ENCODE assay signal across 20 mouse cellular contexts in the genomic region with DNA sequence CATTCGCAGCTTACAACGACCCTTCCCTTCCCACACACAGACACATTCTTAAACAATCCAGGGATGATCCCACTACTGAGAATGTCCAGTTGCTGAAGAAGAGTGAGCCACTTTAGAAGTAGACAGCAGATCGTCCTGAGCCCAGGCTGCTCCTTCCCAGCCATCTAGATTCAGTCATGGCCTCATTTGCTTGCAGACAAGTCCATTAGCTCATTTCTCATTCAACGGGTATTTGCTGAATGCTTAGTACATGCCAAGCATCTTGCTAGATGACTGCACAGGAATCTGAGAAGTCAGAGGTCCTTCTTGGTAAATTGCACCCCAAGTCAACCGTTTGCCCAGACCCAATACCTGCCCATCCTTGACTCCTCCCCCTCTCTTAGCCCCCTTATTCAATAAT. TPM values are rescaled to one million over a fixed set of nuclear protein-coding genes. Genes with fewer than 3 reads are reported as not detected.
A peak's percentile ranks its signal among the peaks of the same experiment; 100 is the strongest.
DNase-seq lines count a peak whose midpoint lies in the region; ATAC-seq lines count a peak whose summit lies in the region.
"Had no signal": no experiment of that assay in that cellular context is flagged by ENCODE, and none has a peak within 500 bp of the region (broad histone marks: within the 10 kb centered on the region; RNA-seq: fewer than 3 reads in every experiment).

No protein-coding gene starts in this region.

- peak overlapping the region; percentile 77; the same call in 1 of the 2 replicates for H3K9ac ChIP-seq in heart, embryonic 13.5 days
- H3K9ac ChIP-seq in kidney, embryonic 14.5 days (ENCODE audit: low read depth, low read length), result no peak overlapping the region
- H3K9ac ChIP-seq: embryonic facial prominence, embryonic 15.5 days; hindbrain, embryonic 14.5 days; limb, embryonic 13.5 days; liver, embryonic 12.5 days; midbrain, embryonic 12.5 days had no signal

- no peaks in the 10 kb centered on the region for H3K27me3 ChIP-seq in heart, embryonic 13.5 days (replicated peaks)
- no peaks in the 10 kb centered on the region for H3K27me3 ChIP-seq in kidney, embryonic 14.5 days (ENCODE audit: control insufficient read depth, insufficient read depth, low read length)
- H3K27me3 ChIP-seq in embryonic facial prominence, embryonic 10.5 days (replicated peaks; ENCODE audit: low read depth, poor library complexity, severe bottlenecking), result no peaks in the 10 kb centered on the region
- H3K27me3 ChIP-seq: embryonic facial prominence, embryonic 15.5 days; limb, embryonic 13.5 days; liver, embryonic 12.5 days; midbrain, embryonic 12.5 days had no signal

- intact Hi-C loops in heart, postnatal 36 days (cut with DNase I), result no loop called here

- no peak overlapping the region for H3K4me3 ChIP-seq in heart, embryonic 13.5 days
- H3K4me3 ChIP-seq in kidney, embryonic 14.5 days (ENCODE audit: low read length), result no peak overlapping the region
- H3K4me3 ChIP-seq in embryonic facial prominence, embryonic 10.5 days, result no peak overlapping the region
- H3K4me3 ChIP-seq: embryonic facial prominence, embryonic 15.5 days; limb, embryonic 13.5 days; liver, embryonic 12.5 days; midbrain, embryonic 12.5 days had no signal

- no peak for DNase-seq in heart, postnatal 36 days
- no peak for DNase-seq in kidney, adult 18-20 months
- DNase-seq in Muller cell, postnatal 12 days (ENCODE audit: inconsistent ontology term), result peak; percentile 81
- no peak for DNase-seq in embryonic facial prominence, embryonic 10.5 days (ENCODE audit: low spot score)
- DNase-seq in embryo, embryonic 10 days (ENCODE audit: low spot score), result no peak
- DNase-seq: adrenal gland, postnatal 14 days; B cell, adult 2 months; cerebellum, adult 2 months; cerebellum, postnatal 25 days; gastrocnemius, postnatal 25 days; heart, postnatal 4 days; lung, adult 18-20 months; lung, postnatal 10 days had no signal

- 62% methylated on average over 5 of the region's 5 CpGs for WGBS in heart, embryonic 13.5 days
- 39% methylated on average over 5 of the region's 5 CpGs for WGBS in kidney, embryonic 14.5 days
- WGBS in embryonic facial prominence, embryonic 10.5 days, result 76% methylated on average over 5 of the region's 5 CpGs

- peaks cover 44% of the 10 kb centered on the region for H3K4me1 ChIP-seq in heart, embryonic 13.5 days
- H3K4me1 ChIP-seq in kidney, embryonic 14.5 days (ENCODE audit: control insufficient read depth, insufficient read depth, low read length), result peaks cover 27% of the 10 kb centered on the region; the same call in 1 of the 2 replicates
- peaks cover 25% of the 10 kb centered on the region for H3K4me1 ChIP-seq in embryonic facial prominence, embryonic 10.5 days

- no peaks in the 10 kb centered on the region for H3K9me3 ChIP-seq in heart, embryonic 13.5 days
- no peaks in the 10 kb centered on the region for H3K9me3 ChIP-seq in kidney, embryonic 14.5 days (ENCODE audit: control insufficient read depth, low read length)
- H3K9me3 ChIP-seq in embryonic facial prominence, embryonic 10.5 days, result no peaks in the 10 kb centered on the region
- H3K9me3 ChIP-seq: embryonic facial prominence, embryonic 15.5 days; limb, embryonic 13.5 days; liver, embryonic 12.5 days; midbrain, embryonic 12.5 days had no signal

- ATAC-seq in heart, embryonic 13.5 days (ENCODE audit: extremely low read depth, insufficient number of reproducible peaks, low FRiP score, low TSS enrichment), result no peak
- no peak for ATAC-seq in kidney, embryonic 14.5 days (ENCODE audit: low FRiP score, low TSS enrichment)
- ATAC-seq: liver, embryonic 12.5 days had no signal

- peak overlapping the region; percentile 97 for H3K27ac ChIP-seq in heart, embryonic 13.5 days (replicated peaks)
- peak overlapping the region; percentile 88; the same call in 1 of the 2 replicates for H3K27ac ChIP-seq in kidney, embryonic 14.5 days (ENCODE audit: low read depth, low read length)
- peak overlapping the region; percentile 73; the same call in 1 of the 2 replicates for H3K27ac ChIP-seq in embryonic facial prominence, embryonic 10.5 days (replicated peaks)
- H3K27ac ChIP-seq: hindbrain, embryonic 14.5 days; midbrain, embryonic 12.5 days had no signal

- H3K4me2 ChIP-seq in heart, embryonic 13.5 days, result peak overlapping the region; percentile 64
- H3K4me2 ChIP-seq in kidney, embryonic 14.5 days (replicated peaks; ENCODE audit: low read depth, low read length), result no peak overlapping the region
- H3K4me2 ChIP-seq: embryonic facial prominence, embryonic 15.5 days; hindbrain, embryonic 14.5 days; limb, embryonic 13.5 days; liver, embryonic 12.5 days; midbrain, embryonic 12.5 days had no signal

- H3K36me3 ChIP-seq in heart, embryonic 13.5 days, result no peaks in the 10 kb centered on the region
- H3K36me3 ChIP-seq in kidney, embryonic 14.5 days (ENCODE audit: control insufficient read depth, insufficient read depth, low read length), result no peaks in the 10 kb centered on the region
- no peaks in the 10 kb centered on the region for H3K36me3 ChIP-seq in embryonic facial prominence, embryonic 10.5 days (replicated peaks)
- H3K36me3 ChIP-seq: embryonic facial prominence, embryonic 15.5 days; limb, embryonic 13.5 days; liver, embryonic 12.5 days; midbrain, embryonic 12.5 days had no signal

RNA-seq across cellular contexts. Expression of gene Ier5, which starts 57.8 kb away (rescaled TPM):
- 3.6 and 3.8 TPM in 2 replicates for polyA plus RNA-seq in heart, embryonic 13.5 days (2015; fragmentation: Nextera tagmentation; extraction: Ambion mirVana)
- total RNA-seq in heart, postnatal 36 days (2021), result 10 to 100 TPM; 13.2 to 15.5 TPM
- polyA plus RNA-seq in kidney, embryonic 14.5 days (2014; fragmentation: Nextera tagmentation; extraction: Ambion mirVana), result 13.1 and 14.8 TPM in 2 replicates
- 4.4 TPM in 2 replicates for polyA plus RNA-seq in embryonic facial prominence, embryonic 10.5 days (2016; fragmentation: Nextera tagmentation; extraction: Ambion mirVana)
